Mouse (Mus musculus) midbrain, embryonic 15.5 days (tissue): ENCODE measurements at regions not wholly inside any gene's neighbourhood (a gene's known extent, or its start where the extent isn't known, plus 50 kb on each side); places are given as distances from the start of the nearest gene placed in this dataset.
A peak's percentile ranks its signal among the peaks of the same experiment; 100 is the strongest.

Experiments
- ATAC-seq: fragments of 200-750 bp; cut with Nextera tagmentation; replicated peaks from 2 replicates; pipeline ENCODE4 v1.8.0; 2017; ENCODE audit warnings: moderate TSS enrichment
- H3K27ac ChIP-seq: fragments of 300-500 bp; sonication (generic); 2 replicates; pipeline ENCODE4 v1.5.1; 2015; ENCODE audit warnings: mild to moderate bottlenecking, inconsistent platforms
- H3K27me3 ChIP-seq: fragments of 300-500 bp; sonication (generic); replicated peaks from 2 replicates; pipeline ENCODE4 v1.6.1; 2015; ENCODE audit warnings: inconsistent platforms
- H3K36me3 ChIP-seq: fragments of 300-500 bp; sonication (generic); replicated peaks from 2 replicates; pipeline ENCODE4 v1.6.1; 2015; ENCODE audit warnings: inconsistent platforms
- H3K4me1 ChIP-seq: fragments of 300-500 bp; sonication (generic); 2 replicates; pipeline ENCODE4 v1.6.1; 2015; ENCODE audit warnings: inconsistent platforms
- H3K4me2 ChIP-seq: fragments of 300-500 bp; sonication (generic); 2 replicates; pipeline ENCODE4 v1.6.1; 2015; ENCODE audit warnings: inconsistent platforms, mild to moderate bottlenecking, moderate library complexity
- H3K4me3 ChIP-seq: fragments of 300-500 bp; sonication (generic); 2 replicates; pipeline ENCODE4 v1.5.1; 2015; ENCODE audit warnings: mild to moderate bottlenecking, inconsistent platforms
- H3K9ac ChIP-seq: fragments of 300-500 bp; sonication (generic); 2 replicates; pipeline ENCODE4 v1.6.1; 2015; ENCODE audit warnings: mild to moderate bottlenecking, inconsistent platforms
- H3K9me3 ChIP-seq: fragments of 300-500 bp; sonication (generic); 2 replicates; pipeline ENCODE4 v1.6.1; 2016; ENCODE audit warnings: inconsistent platforms
- WGBS: fragments of 180-500 bp; shearing (Covaris S2); methylation state at CpG from one replicate; pipeline ENCODE4 v1.1.7; 2015; ENCODE audit warnings: mixed read lengths; 5-methylcytosine and 5-hydroxymethylcytosine counted together

DNA sequence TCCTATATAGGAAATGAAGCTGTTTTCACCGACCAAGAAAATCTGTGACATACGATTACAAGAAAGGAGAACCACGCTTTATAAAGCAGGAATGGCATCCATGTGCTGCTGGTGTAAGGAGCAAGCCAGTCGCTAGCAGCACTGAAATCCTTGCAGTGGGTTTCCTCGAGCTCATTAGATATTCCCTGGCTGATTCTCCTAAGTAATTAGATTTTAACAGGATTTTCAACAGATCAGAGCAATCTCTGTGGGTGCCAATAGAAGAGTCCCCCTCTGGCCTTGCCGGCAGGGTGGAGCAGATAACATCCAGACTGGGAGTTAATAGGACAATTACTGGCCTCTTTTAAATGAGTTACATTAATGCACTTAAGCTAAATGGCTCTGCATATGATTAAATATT, 54.6 kb upstream of the Foxd3 start:
- Histone ChIP-seq H3K27ac (no peak overlapping the region), H3K9ac (no peak overlapping the region), H3K4me2 (no peak overlapping the region), H3K27me3 (peaks cover 32% of the 10 kb centered on the region), H3K4me3 (no peak overlapping the region), H3K9me3 (no peaks in the 10 kb centered on the region), H3K36me3 (no peaks in the 10 kb centered on the region), H3K4me1 (peaks cover 5% of the 10 kb centered on the region; the same call in 1 of the 2 replicates)
- peak; percentile 33; the same call in 1 of the 2 replicates for ATAC-seq
- WGBS: 12% methylated on average over 6 of the region's 6 CpGs
